Mouse (Mus musculus) forebrain, embryonic 10.5 days (tissue): ENCODE data around the gene Msln. TPM values are rescaled to one million over a fixed set of nuclear protein-coding genes. Genes with fewer than 3 reads are reported as not detected.
A peak's percentile ranks its signal among the peaks of the same experiment; 100 is the strongest.

ENCODE experiments used
- DNase-seq: peaks from one replicate; pipeline ENCODE4 v3.0.0-alpha.2; 2017; ENCODE audit warnings: low spot score; ENCODE audit errors: extremely low spot score
- H3K27ac ChIP-seq: fragments of 300-500 bp; sonication (generic); 2 replicates; pipeline ENCODE4 v1.5.1; 2016; ENCODE audit warnings: mild to moderate bottlenecking
- H3K27me3 ChIP-seq: fragments of 300-500 bp; sonication (generic); 2 replicates; pipeline ENCODE4 v1.6.1; 2016; ENCODE audit warnings: mild to moderate bottlenecking; ENCODE audit not compliant: poor library complexity, severe bottlenecking
- H3K36me3 ChIP-seq: fragments of 300-500 bp; sonication (generic); replicated peaks from 2 replicates; pipeline ENCODE4 v1.6.1; 2016; ENCODE audit warnings: mild to moderate bottlenecking, moderate library complexity
- H3K4me1 ChIP-seq: fragments of 300-500 bp; sonication (generic); 2 replicates; pipeline ENCODE4 v1.6.1; 2016
- H3K4me3 ChIP-seq: fragments of 300-500 bp; sonication (generic); 2 replicates; pipeline ENCODE4 v1.5.1; 2016; ENCODE audit warnings: mild to moderate bottlenecking, moderate library complexity
- H3K9me3 ChIP-seq: fragments of 300-500 bp; sonication (generic); 2 replicates; pipeline ENCODE4 v1.6.1; 2016; ENCODE audit warnings: mild to moderate bottlenecking, moderate library complexity
- WGBS: fragments of 180-500 bp; shearing (Covaris S2); methylation state at CpG from one replicate; pipeline ENCODE4 v1.1.7; 2016; 5-methylcytosine and 5-hydroxymethylcytosine counted together
- polyA plus RNA-seq: library from polyadenylated mRNA; unstranded; fragments of >200 nt; fragmentation: Nextera tagmentation; extraction: Ambion mirVana; gene quantifications from 2 replicates; pipeline ENCODE4 v1.2.1, GENCODE M21; 2016

Gene Msln
- polyA plus RNA-seq, 1 experiment from 2014 or later, result not detected

DNA sequence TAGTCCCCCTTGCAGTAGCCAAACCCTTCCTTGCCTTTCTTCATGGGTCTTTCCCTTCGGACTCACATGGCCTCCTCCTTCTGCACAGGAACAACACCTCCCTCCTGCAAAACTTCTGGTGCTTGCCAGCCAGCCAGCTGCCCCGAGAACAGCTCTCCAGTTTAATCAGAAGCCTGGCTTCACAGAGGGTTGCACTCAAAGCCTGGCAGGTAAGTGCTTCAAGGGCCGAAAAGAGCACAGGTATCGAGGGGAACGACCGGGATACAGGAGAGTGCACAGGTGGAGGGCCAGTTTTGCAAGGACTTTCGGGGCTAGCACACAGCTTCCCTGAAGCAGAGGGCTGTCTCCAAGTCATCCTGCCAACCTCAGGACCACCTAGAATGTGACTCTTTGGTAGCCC lies 15.3 kb downstream of the Msln start:
- WGBS, result 82% methylated on average over 7 of the region's 7 CpGs
- no peak for DNase-seq
- no peak overlapping the region for H3K27ac ChIP-seq
- no peaks in the 10 kb centered on the region for H3K4me1 ChIP-seq
- H3K4me3 ChIP-seq, result no peak overlapping the region
- no peaks in the 10 kb centered on the region for H3K9me3 ChIP-seq
- no peaks in the 10 kb centered on the region for H3K36me3 ChIP-seq
- peaks cover 5% of the 10 kb centered on the region; the same call in 1 of the 2 replicates for H3K27me3 ChIP-seq

DNA sequence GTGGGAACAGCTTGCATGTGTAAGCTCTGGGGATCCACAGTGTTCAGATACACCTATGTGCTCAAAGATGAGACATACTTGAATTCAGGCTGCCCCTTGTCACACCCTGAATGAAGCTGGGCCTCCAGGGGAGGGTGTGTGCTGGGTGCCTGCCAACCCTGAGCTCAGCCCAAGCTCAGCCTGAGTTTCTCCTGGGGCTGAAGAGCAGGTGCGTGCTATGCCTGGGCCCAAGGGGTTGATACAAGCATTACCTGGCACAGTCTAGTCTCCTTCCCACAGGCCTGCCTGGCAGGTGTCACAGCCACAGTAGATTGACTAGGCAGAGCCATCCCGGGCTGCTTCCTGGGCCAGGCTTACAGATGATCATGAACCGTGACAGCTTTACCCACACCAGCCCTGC lies 18.4 kb downstream of the Msln start, which contains the start of gene Mslnl:
TSS of gene Mslnl (plus strand) at position 298 of the 400 bp plus-strand sequence.
- 83% methylated on average over 3 of the region's 3 CpGs for WGBS
- peaks cover 5% of the 10 kb centered on the region for H3K36me3 ChIP-seq
- no peak for DNase-seq
- H3K4me3 ChIP-seq, result no peak within 1 kb of the TSS
- H3K27ac ChIP-seq, result no peak within 1 kb of the TSS
- no peaks in the 10 kb centered on the region for H3K9me3 ChIP-seq
- H3K27me3 ChIP-seq, result no peaks in the 10 kb centered on the region
- H3K4me1 ChIP-seq, result peaks cover 4% of the 10 kb centered on the region

DNA sequence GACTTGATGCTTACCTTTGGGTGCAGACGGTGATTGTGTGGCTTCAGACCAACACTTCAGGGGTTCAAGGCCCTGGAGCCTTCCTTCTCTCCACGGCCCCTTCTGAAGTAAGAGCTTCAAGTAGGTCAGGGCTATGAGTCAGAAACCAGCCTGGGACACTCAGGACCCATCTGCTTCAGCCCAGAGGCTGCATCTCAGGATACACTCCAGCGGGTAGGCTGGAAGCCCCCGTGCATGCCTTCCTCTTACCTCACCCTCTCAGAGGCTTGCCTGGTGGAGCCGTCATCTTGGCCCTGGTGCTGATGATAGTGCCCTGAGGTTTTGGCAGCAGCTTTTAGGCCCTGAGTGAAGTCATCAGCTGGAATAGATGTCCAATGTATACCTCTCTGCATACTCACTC lies 18.9 kb downstream of the Msln start:
- Histone ChIP-seq H3K4me1 (peaks cover 4% of the 10 kb centered on the region), H3K27me3 (no peaks in the 10 kb centered on the region), H3K4me3 (no peak overlapping the region), H3K36me3 (peaks cover 10% of the 10 kb centered on the region), H3K27ac (no peak overlapping the region), H3K9me3 (no peaks in the 10 kb centered on the region)
- WGBS, result 87% methylated on average over 5 of the region's 5 CpGs
- DNase-seq, result no peak

DNA sequence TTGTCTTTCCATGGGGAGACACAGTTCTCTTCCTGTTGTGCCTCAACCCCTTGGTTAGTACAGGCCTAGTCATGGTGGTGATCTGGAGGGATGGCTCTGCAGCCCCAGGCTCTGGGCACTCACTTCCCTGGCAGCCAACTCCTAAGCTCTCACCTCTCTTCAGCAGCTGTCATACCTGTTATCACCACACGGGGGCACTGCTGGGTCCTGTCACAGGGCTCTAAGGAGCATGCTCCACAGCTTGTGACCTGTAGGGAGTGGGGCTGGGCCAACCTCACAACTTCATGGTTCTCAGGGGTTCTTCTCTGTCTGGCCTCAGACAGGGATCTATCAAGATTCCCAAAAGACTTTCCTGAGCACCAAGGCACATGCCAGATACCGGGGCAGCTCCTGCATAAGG lies 22.1 kb downstream of the Msln start:
- Histone ChIP-seq H3K4me1 (peaks cover 19% of the 10 kb centered on the region), H3K27ac (peak overlapping the region; percentile 56), H3K9me3 (no peaks in the 10 kb centered on the region), H3K36me3 (peaks cover 24% of the 10 kb centered on the region), H3K27me3 (no peaks in the 10 kb centered on the region), H3K4me3 (peak overlapping the region; percentile 1; the same call in 1 of the 2 replicates)
- 24% methylated on average over 2 of the region's 2 CpGs for WGBS
- DNase-seq, result peak; percentile 92

DNA sequence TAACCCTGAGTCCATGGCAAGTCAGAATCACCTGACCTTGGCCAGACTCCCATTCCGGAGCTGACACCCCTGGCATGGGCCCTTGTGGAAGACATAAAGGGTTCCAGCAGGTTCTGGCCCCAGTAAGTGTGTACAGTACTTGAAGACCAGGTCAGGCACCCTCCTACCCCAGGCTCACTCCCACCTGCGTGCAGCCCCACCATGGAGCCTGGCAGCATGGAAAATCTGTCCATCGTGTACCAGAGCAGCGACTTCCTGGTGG lies 26.2 kb downstream of the Msln start:
- H3K36me3 ChIP-seq, result peaks cover 54% of the 10 kb centered on the region
- peaks cover 46% of the 10 kb centered on the region for H3K4me1 ChIP-seq
- no peaks in the 10 kb centered on the region for H3K27me3 ChIP-seq
- H3K27ac ChIP-seq, result peak overlapping the region; percentile 88
- peak overlapping the region; percentile 71 for H3K4me3 ChIP-seq
- no peaks in the 10 kb centered on the region for H3K9me3 ChIP-seq
- WGBS, result 24% methylated on average over 4 of the region's 4 CpGs
- DNase-seq, result peak; percentile 35

DNA sequence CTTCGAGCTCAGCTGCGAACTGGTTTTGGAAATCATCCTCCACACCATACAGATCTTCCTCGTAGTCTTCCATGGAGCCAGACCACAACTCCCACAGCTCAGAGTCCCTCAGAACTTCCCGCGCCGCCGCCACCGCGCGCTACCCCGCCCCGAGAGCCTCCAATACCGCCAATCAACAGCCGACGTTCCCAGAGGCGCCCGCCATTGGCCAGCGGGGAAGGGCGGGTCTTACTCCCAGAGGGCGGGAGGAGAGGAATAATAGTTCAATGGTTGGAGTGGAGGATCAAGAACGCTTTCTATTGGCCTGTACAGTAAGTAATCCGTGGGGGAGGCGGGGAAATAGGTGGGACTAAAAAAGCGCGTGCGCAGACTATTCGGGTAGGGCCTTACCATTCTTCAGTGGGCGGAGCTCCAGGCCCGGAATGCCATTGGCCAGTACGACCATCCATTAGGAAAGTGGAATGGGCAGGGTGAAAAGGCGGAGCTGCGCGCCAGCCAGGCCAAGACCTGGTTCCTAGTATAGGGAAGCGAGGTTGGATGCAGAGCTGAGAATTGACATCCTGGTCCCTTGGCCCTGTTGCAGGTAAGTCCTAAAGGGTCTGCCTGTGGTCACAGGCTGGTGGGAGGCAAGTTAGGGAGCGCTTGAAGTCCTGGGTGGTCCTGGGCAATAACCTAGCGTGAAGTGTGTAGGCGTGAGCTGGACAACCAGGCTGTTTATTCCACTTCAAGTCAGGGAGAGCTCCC lies 26.7 kb downstream of the Msln start, which contains the start of the genes Chtf18 and Rpusd1:
TSS of gene Chtf18 (minus strand) at position 155 of the 744 bp plus-strand sequence.
TSS of gene Rpusd1 (plus strand) at position 406 of the 744 bp plus-strand sequence.
- H3K4me3 ChIP-seq, result peak within 1 kb of the TSS; percentile 71
- peaks cover 45% of the 10 kb centered on the region for H3K4me1 ChIP-seq
- H3K36me3 ChIP-seq, result peaks cover 59% of the 10 kb centered on the region
- peak; percentile 97 for DNase-seq
- H3K9me3 ChIP-seq, result no peaks in the 10 kb centered on the region
- no peaks in the 10 kb centered on the region for H3K27me3 ChIP-seq
- H3K27ac ChIP-seq, result peak within 1 kb of the TSS; percentile 88
- WGBS, result under 1% methylated on average over 37 of the region's 37 CpGs

DNA sequence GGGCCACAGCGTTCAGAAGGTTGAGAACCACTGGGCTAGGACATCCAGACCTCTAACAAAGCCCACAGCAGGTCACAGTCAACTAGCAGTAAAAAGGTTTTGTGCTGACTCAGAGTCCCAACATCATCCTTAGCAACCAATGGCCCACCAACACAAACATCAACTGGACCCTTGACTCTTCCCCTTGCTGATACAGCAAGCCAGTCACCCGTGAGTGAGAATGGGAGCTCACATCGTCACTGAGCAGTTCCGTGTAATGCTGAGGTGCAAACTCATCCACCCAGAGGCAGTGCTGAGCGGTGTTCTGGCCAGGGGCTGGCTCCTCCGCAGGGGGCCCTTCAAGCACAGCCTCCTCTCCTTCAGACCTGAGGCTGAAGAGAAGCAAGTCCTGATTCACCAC lies 28.9 kb downstream of the Msln start:
- Histone ChIP-seq H3K4me3 (no peak overlapping the region; the same call in 1 of the 2 replicates), H3K36me3 (peaks cover 71% of the 10 kb centered on the region), H3K4me1 (peaks cover 41% of the 10 kb centered on the region), H3K27ac (no peak overlapping the region), H3K27me3 (no peaks in the 10 kb centered on the region), H3K9me3 (no peaks in the 10 kb centered on the region)
- DNase-seq, result no peak
- WGBS, result 85% methylated on average over 6 of the region's 6 CpGs

DNA sequence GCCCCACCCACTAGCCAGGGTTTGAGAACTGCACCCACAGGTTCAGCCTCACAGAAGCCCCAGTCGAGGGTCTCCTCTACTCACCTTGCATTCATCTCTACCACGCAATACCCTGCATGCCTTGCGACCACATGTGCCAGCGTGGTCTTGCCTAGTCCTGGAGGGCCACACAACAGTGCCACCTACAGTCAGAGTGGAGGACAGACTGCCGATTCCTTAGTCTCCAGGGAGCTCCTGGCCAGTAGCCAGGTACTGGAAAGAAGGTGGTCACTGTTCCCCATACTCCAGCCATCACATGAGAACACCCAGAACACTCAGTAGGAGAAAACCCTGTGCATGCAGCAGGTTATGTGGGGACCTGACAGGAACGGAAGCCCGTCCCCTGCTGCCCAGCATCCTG lies 30.3 kb downstream of the Msln start:
- no peaks in the 10 kb centered on the region for H3K9me3 ChIP-seq
- no peak overlapping the region for H3K27ac ChIP-seq
- no peak for DNase-seq
- peaks cover 41% of the 10 kb centered on the region for H3K4me1 ChIP-seq
- H3K36me3 ChIP-seq, result peaks cover 74% of the 10 kb centered on the region
- no peak overlapping the region for H3K4me3 ChIP-seq
- WGBS, result 80% methylated on average over 7 of the region's 7 CpGs
- peaks cover 5% of the 10 kb centered on the region for H3K27me3 ChIP-seq

DNA sequence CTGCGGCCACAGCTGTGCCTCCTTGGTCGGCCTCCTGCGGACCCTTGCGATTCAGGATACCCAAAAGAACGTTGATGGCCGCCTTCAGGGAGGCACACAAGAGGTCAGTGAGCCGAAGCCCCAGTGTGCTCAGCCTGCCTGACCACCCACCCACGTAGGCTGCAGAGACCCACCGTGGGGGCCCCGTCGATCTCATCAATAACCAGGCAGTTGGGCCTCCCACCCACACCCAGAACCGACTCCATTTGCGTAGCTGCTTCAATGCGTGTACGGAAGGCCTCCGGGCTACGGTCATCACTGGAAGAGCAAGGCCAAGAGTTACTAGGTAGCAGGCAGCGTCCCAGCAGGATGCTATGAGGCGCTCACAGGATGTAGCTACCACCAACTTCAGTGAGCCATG lies 30.7 kb downstream of the Msln start:
- Histone ChIP-seq H3K4me1 (peaks cover 38% of the 10 kb centered on the region), H3K27me3 (peaks cover 10% of the 10 kb centered on the region), H3K4me3 (no peak overlapping the region), H3K9me3 (no peaks in the 10 kb centered on the region), H3K27ac (no peak overlapping the region), H3K36me3 (peaks cover 75% of the 10 kb centered on the region)
- DNase-seq, result no peak
- 95% methylated on average over 19 of the region's 19 CpGs for WGBS

DNA sequence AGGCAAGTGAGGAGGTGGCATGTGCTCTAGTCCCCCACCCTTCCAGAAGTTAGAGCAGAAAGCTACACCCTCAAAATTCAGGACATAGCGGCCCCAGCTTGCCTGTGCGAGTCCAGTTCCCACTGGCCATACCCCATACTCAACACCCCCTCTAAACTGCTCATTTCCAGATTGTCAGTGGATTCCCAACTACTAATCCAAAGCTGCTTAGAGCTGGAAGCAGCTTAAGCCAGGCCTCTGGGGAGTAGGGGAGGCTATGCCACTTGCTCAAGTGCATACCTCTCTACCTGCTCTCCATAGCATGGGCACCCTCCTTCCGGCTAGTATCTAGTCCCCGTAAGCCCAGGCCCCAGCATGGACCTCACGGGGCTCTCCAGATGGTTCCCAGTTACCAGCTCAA lies 32.7 kb downstream of the Msln start:
- 94% methylated on average over 5 of the region's 5 CpGs for WGBS
- H3K27me3 ChIP-seq, result peaks cover 30% of the 10 kb centered on the region
- H3K36me3 ChIP-seq, result peaks cover 78% of the 10 kb centered on the region
- H3K4me1 ChIP-seq, result peaks cover 40% of the 10 kb centered on the region
- no peak overlapping the region for H3K4me3 ChIP-seq
- DNase-seq, result no peak
- H3K27ac ChIP-seq, result no peak overlapping the region
- no peaks in the 10 kb centered on the region for H3K9me3 ChIP-seq

DNA sequence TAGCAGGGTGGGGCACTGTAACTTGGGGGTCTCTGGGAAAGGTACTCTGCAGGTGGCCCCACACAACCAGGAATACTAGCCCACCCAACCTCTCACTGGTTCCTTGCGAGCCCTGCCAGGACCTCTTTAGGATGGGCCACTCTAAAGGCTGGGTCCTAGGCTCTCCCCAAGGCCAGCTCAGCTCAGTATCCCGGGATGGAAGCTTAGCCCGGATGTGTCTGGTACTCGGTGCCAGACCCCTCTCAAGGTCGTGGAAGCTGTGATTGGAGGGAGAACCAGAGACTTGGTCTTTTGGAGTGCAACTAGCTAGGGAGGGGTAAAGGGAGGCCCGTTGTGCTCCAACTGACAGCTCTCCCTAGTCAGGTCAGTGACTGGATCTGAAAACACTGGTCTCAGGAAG lies 36.5 kb downstream of the Msln start:
- Histone ChIP-seq H3K9me3 (no peaks in the 10 kb centered on the region), H3K4me1 (peaks cover 30% of the 10 kb centered on the region), H3K27ac (peak overlapping the region; percentile 1), H3K36me3 (peaks cover 45% of the 10 kb centered on the region), H3K27me3 (peaks cover 43% of the 10 kb centered on the region), H3K4me3 (peak overlapping the region; percentile 52)
- WGBS, result 10% methylated on average over 6 of the region's 6 CpGs
- no peak for DNase-seq

DNA sequence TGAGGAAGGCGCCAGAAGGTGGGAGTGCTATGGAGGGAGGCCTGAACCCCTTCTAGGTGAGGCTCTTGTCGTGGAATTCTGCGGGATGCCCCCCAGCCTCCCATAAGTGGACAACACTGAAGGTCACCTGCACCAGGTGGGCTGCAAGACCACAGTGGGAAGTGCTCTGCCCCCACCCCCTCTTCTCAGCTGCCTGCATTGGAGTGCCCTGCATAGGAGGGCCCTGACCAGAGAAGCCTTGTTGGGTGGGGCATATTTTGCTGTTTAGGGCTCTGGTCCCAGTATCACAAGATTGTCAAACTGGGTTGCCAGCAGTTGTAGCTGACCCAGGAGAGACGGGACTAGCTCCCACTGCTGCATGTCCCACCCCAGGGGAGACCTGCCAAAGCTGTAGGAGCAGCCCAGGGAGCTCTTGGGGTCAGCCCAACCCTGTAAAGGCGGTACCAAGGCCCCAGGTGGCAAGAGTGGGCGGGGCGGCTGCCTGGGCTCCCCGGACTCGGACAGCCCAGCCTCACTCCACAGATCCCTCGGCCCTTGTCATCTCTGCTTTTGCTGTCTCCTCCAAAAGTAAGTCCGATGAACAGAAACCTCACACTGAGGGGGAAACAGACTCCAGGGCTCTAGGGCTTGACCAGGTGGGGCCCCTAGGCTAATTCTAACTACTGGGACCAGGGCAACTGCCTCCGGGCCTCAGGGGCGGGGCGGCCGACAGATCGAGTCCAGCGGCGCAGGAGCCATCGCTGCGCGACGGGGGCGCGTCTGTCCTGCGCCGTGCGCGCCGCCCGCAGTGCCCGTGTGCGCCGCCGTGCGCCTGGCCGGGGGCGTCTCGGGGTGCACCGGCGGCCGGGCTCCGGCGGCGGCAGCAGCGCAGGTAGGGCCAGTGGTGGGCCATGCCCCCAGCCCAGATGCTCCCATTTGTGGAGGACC lies 37.2 kb downstream of the Msln start, which contains the start of gene Gng13:
TSS of gene Gng13 (plus strand) at position 461 of the 927 bp plus-strand sequence.
- Histone ChIP-seq H3K9me3 (no peaks in the 10 kb centered on the region), H3K27me3 (peaks cover 43% of the 10 kb centered on the region), H3K4me1 (peaks cover 30% of the 10 kb centered on the region), H3K4me3 (peak within 1 kb of the TSS; percentile 52), H3K36me3 (peaks cover 38% of the 10 kb centered on the region), H3K27ac (peak within 1 kb of the TSS; percentile 1)
- peak; percentile 35 for DNase-seq
- 2% methylated on average over 45 of the region's 45 CpGs for WGBS

DNA sequence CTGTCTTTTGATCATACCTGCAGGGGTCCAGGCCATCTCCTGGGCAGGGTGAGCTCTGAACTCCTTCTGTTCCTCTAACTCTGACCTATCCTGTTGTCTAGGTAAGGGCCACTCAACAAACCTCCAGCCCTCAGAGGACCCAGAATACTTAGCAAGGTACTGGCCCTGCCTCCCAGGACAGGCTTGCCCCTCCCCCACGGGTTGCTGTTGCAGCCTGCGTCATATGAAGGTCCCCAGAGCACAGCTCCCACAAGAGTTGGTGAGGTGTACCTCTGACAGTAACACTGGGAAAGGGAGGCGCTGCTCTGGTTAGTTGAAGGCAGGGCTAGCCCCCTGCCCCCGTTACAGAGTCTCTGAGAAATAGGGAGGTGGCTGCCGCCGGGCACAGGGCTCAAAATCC lies 38.0 kb downstream of the Msln start:
- 6% methylated on average over 6 of the region's 6 CpGs for WGBS
- H3K4me3 ChIP-seq, result 0 out of 2 replicates have a peak overlapping the region, but pooled peaks have one; percentile 5
- H3K9me3 ChIP-seq, result no peaks in the 10 kb centered on the region
- DNase-seq, result no peak
- peaks cover 30% of the 10 kb centered on the region for H3K4me1 ChIP-seq
- peaks cover 43% of the 10 kb centered on the region for H3K27me3 ChIP-seq
- H3K36me3 ChIP-seq, result peaks cover 29% of the 10 kb centered on the region
- no peak overlapping the region for H3K27ac ChIP-seq
